Mouse (Mus musculus): ENCODE data around the gene Limk2. TPM values are rescaled to one million over a fixed set of nuclear protein-coding genes. Genes with fewer than 3 reads are reported as not detected.

Limk2 gene
- total RNA-seq, 2 experiments from 2014 or later = 85.6 to 101 TPM

- intact Hi-C loops (cut with DNase I) = no loop called here
- DNase-seq (ENCODE audit: low spot score in 2 of 2) = no peak
Observed at GRCm38 (mm10) chr11:3318286-3318685, 90.7 kb downstream of the Limk2 start.

- DNase-seq (ENCODE audit: low spot score in 2 of 2) = peak in 1 of 2 experiments; percentile 52
- intact Hi-C loops (cut with DNase I) = no loop called here
Observed at GRCm38 (mm10) chr11:3314148-3314547, 94.8 kb downstream of the Limk2 start.

- DNase-seq (ENCODE audit: low spot score in 2 of 2) = no peak
- intact Hi-C loops (cut with DNase I) = no loop called here
Observed at GRCm38 (mm10) chr11:3313294-3313693, 95.7 kb downstream of the Limk2 start.

GRCm38 (mm10) chr11:3311586-3312347, 97.2 kb downstream of the Limk2 start:
- DNase-seq (ENCODE audit: low spot score in 2 of 2) = no peak
- intact Hi-C loops (cut with DNase I) = no loop called here

- intact Hi-C loops (cut with DNase I) = no loop called here
- DNase-seq (ENCODE audit: low spot score in 2 of 2) = no peak
Observed at GRCm38 (mm10) chr11:3310789-3311585, 98.0 kb downstream of the Limk2 start.

GRCm38 (mm10) chr11:3309884-3310283, 99.1 kb downstream of the Limk2 start:
- intact Hi-C loops (cut with DNase I) = no loop called here

GRCm38 (mm10) chr11:3307875-3308274, 101.1 kb downstream of the Limk2 start:
- intact Hi-C loops (cut with DNase I) = no loop called here
- DNase-seq (ENCODE audit: low spot score in 2 of 2) = no peak

More at GRCm38 (mm10) chr11:3309884-3310283, 99.1 kb downstream of the Limk2 start:
- DNase-seq (ENCODE audit: low spot score in 2 of 2) = no peak

GRCm38 (mm10) chr11:3305821-3306220, 103.2 kb downstream of the Limk2 start:
- no peak for DNase-seq (ENCODE audit: low spot score in 2 of 2)
- intact Hi-C loops (cut with DNase I) = no loop called here

- DNase-seq (ENCODE audit: low spot score in 2 of 2) = no peak
- intact Hi-C loops (cut with DNase I) = no loop called here
Observed at GRCm38 (mm10) chr11:3302792-3303191, 106.2 kb downstream of the Limk2 start.

- intact Hi-C loops (cut with DNase I) = no loop called here
- peak; percentile 40 to 90 for DNase-seq (ENCODE audit: low spot score in 2 of 2)
Observed at GRCm38 (mm10) chr11:3302385-3302784, 106.6 kb downstream of the Limk2 start.

- intact Hi-C loops (cut with DNase I) = no loop called here
- no peak for DNase-seq (ENCODE audit: low spot score in 2 of 2)
Observed at GRCm38 (mm10) chr11:3301075-3301474, 107.9 kb downstream of the Limk2 start.

- no peak for DNase-seq (ENCODE audit: low spot score in 2 of 2)
Observed at GRCm38 (mm10) chr11:3298813-3299185, 110.2 kb downstream of the Limk2 start.

GRCm38 (mm10) chr11:3297871-3298812, 110.8 kb downstream of the Limk2 start:
- intact Hi-C loops (cut with DNase I) = no loop called here
- DNase-seq (ENCODE audit: low spot score in 2 of 2) = no peak

More at GRCm38 (mm10) chr11:3298813-3299185, 110.2 kb downstream of the Limk2 start:
- intact Hi-C loops (cut with DNase I) = no loop called here

- intact Hi-C loops (cut with DNase I) = no loop called here
Observed at GRCm38 (mm10) chr11:3296056-3296455, 112.9 kb downstream of the Limk2 start.

GRCm38 (mm10) chr11:3294641-3295040, 114.3 kb downstream of the Limk2 start:
- no peak for DNase-seq (ENCODE audit: low spot score in 2 of 2)
- intact Hi-C loops (cut with DNase I) = no loop called here

More at GRCm38 (mm10) chr11:3296056-3296455, 112.9 kb downstream of the Limk2 start:
- DNase-seq (ENCODE audit: low spot score in 2 of 2) = no peak

Other genes starting within 250 kb of the Limk2 start
- 10 to 100 TPM; 48.2 to 69.5 TPM for gene Sfi1, start 215.7 kb downstream of the Limk2 start, total RNA-seq (2021)
- 10 to 100 TPM; 68.7 to 71.5 TPM for gene Eif4enif1, start 206.8 kb downstream of the Limk2 start, total RNA-seq (2021)
- gene Drg1, start 142.8 kb downstream of the Limk2 start, total RNA-seq (2021) = 10 to 100 TPM; 86.8 to 97.5 TPM
- gene Patz1, start 120.3 kb downstream of the Limk2 start, total RNA-seq (2021) = 10 to 100 TPM; 40.6 to 40.9 TPM
- 10 to 100 TPM; 26.3 to 29.1 TPM for gene Pik3ip1, start 78.8 kb downstream of the Limk2 start, total RNA-seq (2021)
- 10 to 100 TPM; 27.5 to 29.2 TPM for gene Rnf185, start 43.2 kb upstream of the Limk2 start, total RNA-seq (2021)
- gene Pla2g3, start 79.1 kb upstream of the Limk2 start, total RNA-seq (2021) = 1 to 10 TPM; 2.6 to 3.2 TPM
- gene Inpp5j, start 95.6 kb upstream of the Limk2 start, total RNA-seq (2021) = 10 to 100 TPM; 49.0 to 55.5 TPM
- 100 to 1,000 TPM; 142 to 145 TPM for gene Selenom, start 105.5 kb upstream of the Limk2 start, total RNA-seq (2021)
- gene Smtn, start 131.4 kb upstream of the Limk2 start, total RNA-seq (2021) = 1 to 10 TPM; 6.6 to 8.5 TPM
- 10 to 100 TPM; 39.6 to 41.9 TPM for gene Morc2a, start 240.0 kb upstream of the Limk2 start, total RNA-seq (2021)

Measured in left cerebral cortex, postnatal 25 days (tissue).